Mouse (Mus musculus) heart, embryonic 13.5 days (tissue): ENCODE measurements around the gene Hmgb1. TPM values are rescaled to one million over a fixed set of nuclear protein-coding genes. Genes with fewer than 3 reads are reported as not detected.
A peak's percentile ranks its signal among the peaks of the same experiment; 100 is the strongest.

Experiments
- ATAC-seq: fragments of 200-750 bp; cut with Nextera tagmentation; 2 replicates; pipeline ENCODE4 v1.8.0; 2017; ENCODE audit warnings: moderate TSS enrichment; ENCODE audit not compliant: insufficient number of reproducible peaks, low FRiP score, low TSS enrichment; ENCODE audit errors: extremely low read depth
- H3K27ac ChIP-seq: fragments of 300-500 bp; sonication (generic); replicated peaks from 2 replicates; pipeline ENCODE4 v1.5.1; 2015; ENCODE audit warnings: moderate library complexity, mild to moderate bottlenecking, inconsistent platforms
- H3K27me3 ChIP-seq: fragments of 300-500 bp; sonication (generic); replicated peaks from 2 replicates; pipeline ENCODE4 v1.6.1; 2015; ENCODE audit warnings: mild to moderate bottlenecking, inconsistent platforms
- H3K36me3 ChIP-seq: fragments of 300-500 bp; sonication (generic); 2 replicates; pipeline ENCODE4 v1.6.1; 2015; ENCODE audit warnings: mild to moderate bottlenecking, inconsistent platforms
- H3K4me1 ChIP-seq: fragments of 300-500 bp; sonication (generic); 2 replicates; pipeline ENCODE4 v1.6.1; 2015; ENCODE audit warnings: inconsistent platforms
- H3K4me2 ChIP-seq: fragments of 300-500 bp; sonication (generic); 2 replicates; pipeline ENCODE4 v1.6.1; 2015; ENCODE audit warnings: inconsistent platforms, mild to moderate bottlenecking, moderate library complexity
- H3K4me3 ChIP-seq: fragments of 300-500 bp; sonication (generic); 2 replicates; pipeline ENCODE4 v1.5.1; 2015; ENCODE audit warnings: moderate library complexity, mild to moderate bottlenecking, inconsistent platforms
- H3K9ac ChIP-seq: fragments of 300-500 bp; sonication (generic); 2 replicates; pipeline ENCODE4 v1.6.1; 2015; ENCODE audit warnings: inconsistent platforms, mild to moderate bottlenecking, moderate library complexity
- H3K9me3 ChIP-seq: fragments of 300-500 bp; sonication (generic); 2 replicates; pipeline ENCODE4 v1.6.1; 2016; ENCODE audit warnings: inconsistent platforms
- WGBS: fragments of 180-500 bp; shearing (Covaris S2); methylation state at CpG from one replicate; pipeline ENCODE4 v1.1.7; 2015; ENCODE audit warnings: mixed read lengths; 5-methylcytosine and 5-hydroxymethylcytosine counted together
- polyA plus RNA-seq: library from polyadenylated mRNA; unstranded; fragments of >200 nt; fragmentation: Nextera tagmentation; extraction: Ambion mirVana; gene quantifications from 2 replicates; pipeline ENCODE4 v1.2.1, GENCODE M21; 2015

Gene Hmgb1
- polyA plus RNA-seq, 1 experiment from 2014 or later, result 675 TPM

DNA sequence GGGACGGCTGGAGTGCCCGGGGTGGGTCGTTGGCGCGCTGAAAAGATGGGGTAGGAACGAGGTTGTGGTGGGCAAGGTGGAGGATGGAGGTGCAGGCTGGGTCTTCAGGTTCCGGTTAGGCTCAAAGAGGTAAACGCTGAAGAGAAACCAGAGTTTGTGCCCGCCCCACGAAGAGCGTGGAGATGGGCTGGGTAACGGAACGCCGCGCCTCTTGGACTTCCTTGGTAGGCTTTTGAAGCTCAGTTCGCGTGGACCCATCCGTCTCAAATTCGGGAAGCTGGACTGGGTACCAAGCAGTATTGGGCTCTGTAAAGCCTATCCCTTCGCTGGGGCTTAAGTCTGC, 526 bp upstream of the Hmgb1 start:
- WGBS, result 0% methylated on average over 20 of the region's 20 CpGs
- Histone ChIP-seq H3K9me3 (no peaks in the 10 kb centered on the region), H3K9ac (peak overlapping the region; percentile 94), H3K27ac (peak overlapping the region; percentile 88), H3K4me3 (peak overlapping the region; percentile 87), H3K4me2 (peak overlapping the region; percentile 82), H3K36me3 (peaks cover 26% of the 10 kb centered on the region), H3K4me1 (peaks cover 35% of the 10 kb centered on the region), H3K27me3 (no peaks in the 10 kb centered on the region)
- no peak for ATAC-seq

DNA sequence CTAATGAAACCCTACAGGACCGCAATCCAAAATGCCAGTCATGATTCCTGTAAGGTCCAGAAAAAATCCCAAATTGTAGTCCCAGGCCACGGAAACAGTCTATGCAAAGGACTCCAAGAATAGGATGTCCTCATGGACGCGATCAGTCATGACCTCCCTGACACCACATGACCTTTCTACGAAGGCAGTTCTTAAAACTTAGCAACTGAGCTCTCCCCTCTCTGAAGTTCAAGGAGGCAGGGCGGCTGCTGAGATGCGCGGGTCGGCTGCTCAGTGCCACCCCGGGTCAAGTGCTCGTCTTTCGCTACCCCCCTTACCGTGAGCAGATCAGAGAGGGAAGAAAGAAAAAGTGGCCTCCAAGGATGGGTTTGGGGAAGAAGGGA, 577 bp downstream of the Hmgb1 start:
- Histone ChIP-seq H3K27me3 (no peaks in the 10 kb centered on the region), H3K9me3 (no peaks in the 10 kb centered on the region), H3K4me1 (peaks cover 27% of the 10 kb centered on the region), H3K9ac (peak overlapping the region; percentile 89), H3K27ac (peak overlapping the region; percentile 95), H3K36me3 (peaks cover 15% of the 10 kb centered on the region), H3K4me3 (peak overlapping the region; percentile 62), H3K4me2 (peak overlapping the region; percentile 74)
- under 1% methylated on average over 13 of the region's 13 CpGs for WGBS
- peak; percentile 10; the same call in 1 of the 2 replicates for ATAC-seq

DNA sequence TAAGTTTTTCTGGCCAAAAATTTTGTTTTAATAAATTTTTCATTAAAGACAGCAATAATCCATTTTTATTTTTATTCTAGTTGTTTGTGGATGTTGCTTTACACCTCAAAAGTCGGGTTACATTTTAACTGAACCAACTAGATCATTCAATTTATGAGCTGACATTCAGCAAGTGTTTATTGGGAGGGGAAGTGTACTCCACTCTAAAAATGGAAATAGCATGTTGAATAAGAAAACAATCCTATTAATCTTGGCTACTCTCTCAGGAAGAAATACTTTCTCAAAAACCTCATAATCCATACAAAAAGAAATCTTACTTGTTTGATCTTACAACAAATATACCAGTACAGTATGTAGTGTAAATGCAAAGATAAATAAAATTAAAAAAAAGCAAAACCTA, 1.2 kb downstream of the Hmgb1 start:
- Histone ChIP-seq H3K27ac (peak overlapping the region; percentile 95), H3K4me2 (peak overlapping the region; percentile 74), H3K27me3 (no peaks in the 10 kb centered on the region), H3K4me3 (peak overlapping the region; percentile 62), H3K4me1 (peaks cover 27% of the 10 kb centered on the region), H3K36me3 (peaks cover 11% of the 10 kb centered on the region), H3K9me3 (no peaks in the 10 kb centered on the region), H3K9ac (peak overlapping the region; percentile 89)
- WGBS, result 24% methylated on average over 1 of the region's 1 CpGs
- no peak for ATAC-seq

DNA sequence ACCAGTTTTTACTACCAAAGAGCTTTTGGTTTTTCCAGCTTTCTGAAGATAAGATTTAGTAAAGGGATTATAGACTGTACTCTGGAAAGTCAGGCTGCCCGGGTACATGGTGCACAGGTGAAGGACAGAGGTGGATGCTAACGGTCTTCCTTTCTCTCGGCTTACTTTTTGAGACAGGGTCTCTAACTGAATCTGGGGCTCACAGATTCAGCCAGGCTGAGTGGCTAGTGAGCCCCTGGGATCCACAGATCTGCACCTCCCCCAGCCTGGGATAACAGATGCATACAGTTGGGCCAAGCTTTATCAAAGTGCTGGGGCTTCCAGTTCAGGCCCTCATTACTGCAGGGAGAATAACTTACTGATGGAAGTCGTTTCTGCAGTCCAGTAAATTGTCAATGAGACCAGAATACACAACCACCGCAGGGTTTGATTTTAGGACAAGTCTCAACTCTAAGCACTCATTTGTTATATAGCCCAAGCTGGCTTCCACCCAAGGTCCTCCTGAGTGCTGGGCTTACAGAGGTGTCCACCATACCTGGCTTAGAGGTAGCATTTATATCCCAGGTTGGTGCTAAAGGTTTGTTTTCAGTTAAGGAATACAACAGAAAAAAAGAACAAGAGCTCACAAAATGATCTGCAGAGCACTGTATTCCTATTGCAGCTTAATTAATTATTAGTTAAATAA, 2.0 kb downstream of the Hmgb1 start:
- 71% methylated on average over 5 of the region's 5 CpGs for WGBS
- Histone ChIP-seq H3K36me3 (peaks cover 10% of the 10 kb centered on the region; the same call in 1 of the 2 replicates), H3K9ac (no peak overlapping the region), H3K4me2 (no peak overlapping the region; the same call in 1 of the 2 replicates), H3K27me3 (no peaks in the 10 kb centered on the region), H3K9me3 (no peaks in the 10 kb centered on the region), H3K4me3 (no peak overlapping the region), H3K4me1 (peaks cover 27% of the 10 kb centered on the region), H3K27ac (no peak overlapping the region)
- ATAC-seq, result no peak

DNA sequence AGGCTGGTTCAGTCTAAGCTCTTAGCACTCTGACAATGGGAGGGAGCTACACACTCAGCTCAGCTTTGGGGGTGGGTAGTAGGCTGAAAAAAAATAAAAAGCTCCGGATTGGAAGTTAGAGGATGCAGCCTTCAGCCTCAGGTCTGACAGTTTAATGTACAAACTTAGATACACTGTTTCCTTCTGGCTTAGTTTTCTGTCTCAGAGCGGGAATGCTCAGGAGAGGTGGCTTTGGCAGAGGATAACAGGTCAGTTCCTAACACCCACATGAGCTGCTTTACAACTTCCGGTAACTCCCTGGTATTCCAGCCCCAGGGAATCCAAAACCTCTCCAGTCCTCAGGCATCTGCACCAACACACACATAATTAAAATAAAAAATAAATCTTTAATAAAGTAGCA, 4.5 kb downstream of the Hmgb1 start:
- WGBS, result 72% methylated on average over 3 of the region's 3 CpGs
- Histone ChIP-seq H3K9me3 (no peaks in the 10 kb centered on the region), H3K4me1 (peaks cover 9% of the 10 kb centered on the region), H3K27me3 (no peaks in the 10 kb centered on the region), H3K4me2 (no peak overlapping the region), H3K27ac (no peak overlapping the region), H3K4me3 (no peak overlapping the region), H3K36me3 (no peaks in the 10 kb centered on the region), H3K9ac (0 out of 2 replicates have a peak overlapping the region, but pooled peaks have one; percentile 25)
- ATAC-seq, result no peak

DNA sequence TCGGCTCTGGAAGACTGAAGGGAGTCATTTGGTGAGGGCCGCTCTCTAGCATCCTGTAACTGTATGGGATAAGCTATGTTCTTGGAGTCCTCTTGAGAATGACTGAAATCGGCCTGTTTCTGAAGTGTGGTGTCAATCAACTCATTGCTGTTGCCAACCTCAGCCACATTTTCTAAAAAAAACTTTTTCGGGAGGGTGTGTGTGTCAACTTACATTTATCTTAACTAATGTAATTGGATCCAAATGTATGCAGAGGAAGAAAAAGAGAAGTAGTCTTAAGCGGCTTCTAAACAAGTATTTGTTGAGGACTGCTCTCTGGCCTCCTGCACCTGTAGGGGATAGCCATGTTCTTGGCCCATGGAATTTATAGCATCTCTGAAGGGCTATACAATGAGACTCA, 6.2 kb downstream of the Hmgb1 start:
- Histone ChIP-seq H3K4me3 (no peak overlapping the region), H3K4me1 (peaks cover 8% of the 10 kb centered on the region), H3K9ac (no peak overlapping the region), H3K9me3 (no peaks in the 10 kb centered on the region), H3K36me3 (no peaks in the 10 kb centered on the region), H3K27me3 (no peaks in the 10 kb centered on the region), H3K27ac (no peak overlapping the region), H3K4me2 (no peak overlapping the region)
- no peak for ATAC-seq
- WGBS, result 79% methylated on average over 5 of the region's 5 CpGs

DNA sequence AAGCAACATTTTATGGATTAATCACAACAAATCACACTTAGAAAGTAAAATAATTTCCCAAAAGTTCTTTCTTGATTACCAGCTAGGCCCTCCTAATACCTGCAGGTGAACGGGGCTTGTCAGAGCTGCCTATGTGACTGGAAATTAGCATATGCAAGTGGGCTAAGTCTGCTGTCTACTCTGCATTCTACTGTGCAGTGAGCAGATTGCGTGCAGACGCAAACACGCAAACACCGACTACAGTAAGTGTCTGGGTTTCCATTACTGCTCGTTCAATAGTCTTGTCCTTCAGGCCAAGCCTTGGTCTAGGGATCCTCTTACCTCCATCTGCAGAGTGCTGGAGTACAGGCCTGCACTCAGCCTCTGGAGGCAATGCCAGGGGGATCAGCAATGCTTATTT, 8.6 kb downstream of the Hmgb1 start:
- no peak overlapping the region for H3K4me2 ChIP-seq
- no peaks in the 10 kb centered on the region for H3K9me3 ChIP-seq
- H3K27ac ChIP-seq, result no peak overlapping the region
- WGBS, result 85% methylated on average over 6 of the region's 6 CpGs
- H3K4me1 ChIP-seq, result no peaks in the 10 kb centered on the region
- no peaks in the 10 kb centered on the region for H3K36me3 ChIP-seq
- no peak overlapping the region for H3K4me3 ChIP-seq
- no peak for ATAC-seq
- no peak overlapping the region for H3K9ac ChIP-seq
- no peaks in the 10 kb centered on the region for H3K27me3 ChIP-seq

DNA sequence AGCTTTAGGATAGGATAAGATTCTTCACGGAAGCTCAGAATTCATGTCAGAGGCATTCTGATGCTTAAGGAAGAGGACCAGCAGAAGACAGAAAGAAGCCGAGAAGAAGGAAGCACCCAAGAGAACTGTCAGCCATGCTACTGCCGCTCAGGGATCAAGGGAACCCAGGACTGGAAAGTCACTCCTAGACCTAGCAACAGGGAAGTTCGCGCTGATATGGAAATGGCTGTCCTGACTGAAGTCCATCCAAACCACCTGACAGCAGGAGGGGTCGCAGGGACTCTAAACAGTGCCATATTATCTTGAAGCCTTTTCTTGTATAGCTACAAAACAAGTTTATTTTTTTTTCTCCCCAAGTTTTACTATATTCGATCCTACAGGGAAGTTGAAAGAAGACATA, 9.8 kb downstream of the Hmgb1 start:
- Histone ChIP-seq H3K4me1 (no peaks in the 10 kb centered on the region), H3K27me3 (no peaks in the 10 kb centered on the region), H3K9me3 (no peaks in the 10 kb centered on the region), H3K4me2 (no peak overlapping the region), H3K36me3 (no peaks in the 10 kb centered on the region), H3K9ac (no peak overlapping the region), H3K27ac (no peak overlapping the region), H3K4me3 (no peak overlapping the region)
- ATAC-seq, result no peak
- WGBS, result 78% methylated on average over 7 of the region's 7 CpGs

DNA sequence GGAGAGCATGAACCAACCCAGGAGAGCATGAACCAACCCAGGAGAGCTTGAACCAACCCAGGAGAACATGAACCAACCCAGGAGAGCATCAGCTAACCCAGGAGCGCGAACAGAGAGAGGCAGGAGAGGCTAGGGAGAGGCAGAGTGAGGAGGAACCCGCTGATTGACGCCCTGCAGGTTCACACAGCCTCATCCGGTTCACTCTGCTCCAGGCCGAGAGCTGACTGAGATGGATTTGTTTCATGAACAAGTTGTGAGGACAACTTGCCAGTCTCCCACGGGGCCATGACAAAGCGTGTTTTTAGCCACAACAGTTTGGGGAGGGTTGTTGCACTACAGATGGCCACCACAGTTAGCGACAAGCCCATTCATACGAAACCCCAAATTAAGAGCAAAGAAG, 12.0 kb downstream of the Hmgb1 start:
- no peak for ATAC-seq
- Histone ChIP-seq H3K27ac (no peak overlapping the region), H3K9ac (no peak overlapping the region), H3K4me2 (no peak overlapping the region), H3K9me3 (no peaks in the 10 kb centered on the region), H3K4me3 (no peak overlapping the region), H3K27me3 (no peaks in the 10 kb centered on the region), H3K4me1 (no peaks in the 10 kb centered on the region), H3K36me3 (no peaks in the 10 kb centered on the region)
- 47% methylated on average over 10 of the region's 10 CpGs for WGBS

DNA sequence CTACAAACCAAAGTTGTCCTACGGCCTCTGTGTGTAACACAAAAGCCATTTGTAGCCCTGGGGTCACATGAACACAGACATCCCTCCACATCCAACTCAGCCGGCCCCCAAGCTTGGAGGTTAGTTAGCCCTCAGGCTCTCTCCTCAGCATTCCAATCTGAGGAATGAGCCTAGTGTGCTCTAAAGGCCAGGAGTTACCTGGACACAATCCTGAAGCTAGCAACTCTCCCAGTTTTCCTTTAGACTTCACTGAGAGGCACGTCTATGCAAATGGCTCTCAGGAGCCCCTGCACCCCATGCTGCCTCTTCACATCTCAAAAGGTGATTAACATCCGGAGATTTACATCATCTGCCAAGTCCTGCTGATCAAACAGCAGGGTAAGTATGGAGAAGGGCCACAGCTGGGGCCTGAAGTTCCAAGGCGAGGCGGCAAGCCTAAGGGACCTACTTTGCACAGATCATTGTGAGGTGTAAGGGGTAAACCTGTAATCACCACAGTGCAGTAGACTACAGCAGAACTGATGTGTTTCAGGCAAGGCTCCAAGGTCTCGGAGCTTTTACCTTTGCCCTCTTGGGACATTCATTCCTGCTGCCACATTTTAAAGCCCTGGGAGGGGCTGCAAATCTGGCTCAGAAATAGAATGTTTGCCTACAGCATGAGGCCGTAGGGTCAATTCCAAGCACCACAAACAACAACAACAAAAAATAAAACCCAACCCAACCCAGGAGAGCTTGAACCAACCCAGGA, 13.3 kb downstream of the Hmgb1 start:
- no peak overlapping the region for H3K9ac ChIP-seq
- WGBS, result 56% methylated on average over 8 of the region's 8 CpGs
- no peak overlapping the region for H3K4me3 ChIP-seq
- H3K27me3 ChIP-seq, result no peaks in the 10 kb centered on the region
- H3K4me2 ChIP-seq, result no peak overlapping the region
- no peak overlapping the region for H3K27ac ChIP-seq
- no peaks in the 10 kb centered on the region for H3K36me3 ChIP-seq
- no peak for ATAC-seq
- no peaks in the 10 kb centered on the region for H3K9me3 ChIP-seq
- no peaks in the 10 kb centered on the region for H3K4me1 ChIP-seq

DNA sequence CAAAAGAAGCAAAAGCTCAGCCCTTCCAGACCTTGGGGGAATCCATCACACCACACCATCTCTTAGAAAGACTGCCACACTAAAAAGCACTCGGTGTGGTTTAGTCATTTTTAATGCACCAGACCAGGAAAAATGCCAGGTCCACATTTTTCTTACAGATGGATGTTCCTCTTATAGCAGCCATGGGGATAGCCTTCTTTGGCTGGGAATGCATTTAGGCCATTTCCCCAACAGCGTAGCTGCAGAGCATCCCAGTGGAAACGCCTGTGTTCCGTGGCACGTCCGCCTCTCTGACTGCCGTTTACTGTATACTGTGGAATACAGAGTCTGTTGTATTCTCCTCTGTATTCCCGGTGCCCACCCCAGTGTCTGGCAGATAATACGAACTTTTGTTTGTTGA, 15.5 kb downstream of the Hmgb1 start:
- 74% methylated on average over 9 of the region's 9 CpGs for WGBS
- Histone ChIP-seq H3K9me3 (no peaks in the 10 kb centered on the region), H3K9ac (no peak overlapping the region), H3K36me3 (no peaks in the 10 kb centered on the region), H3K4me2 (no peak overlapping the region), H3K4me1 (no peaks in the 10 kb centered on the region), H3K4me3 (no peak overlapping the region), H3K27me3 (no peaks in the 10 kb centered on the region), H3K27ac (no peak overlapping the region)
- ATAC-seq, result no peak

DNA sequence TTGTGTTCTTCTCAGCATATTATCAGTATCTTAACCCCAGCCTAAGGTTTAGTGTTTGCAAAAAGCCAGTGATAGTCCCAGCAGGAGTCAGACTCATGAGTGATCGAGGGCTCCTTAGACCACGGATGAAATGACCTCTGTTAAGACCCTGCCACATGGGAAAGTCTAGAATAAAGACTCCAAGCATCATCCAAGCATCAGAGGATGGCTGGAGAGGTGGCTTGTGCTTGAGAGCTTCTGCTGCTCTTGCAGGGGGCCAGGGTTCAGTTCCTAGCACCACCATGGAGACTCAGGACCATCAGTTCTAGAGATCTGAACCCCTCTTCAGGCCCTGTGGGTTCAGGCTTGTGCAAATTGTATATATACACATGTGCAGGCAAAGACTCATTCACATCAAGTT, 16.2 kb downstream of the Hmgb1 start:
- H3K9ac ChIP-seq, result no peak overlapping the region
- H3K4me1 ChIP-seq, result no peaks in the 10 kb centered on the region
- no peaks in the 10 kb centered on the region for H3K9me3 ChIP-seq
- H3K27me3 ChIP-seq, result no peaks in the 10 kb centered on the region
- ATAC-seq, result no peak
- no peaks in the 10 kb centered on the region for H3K36me3 ChIP-seq
- 79% methylated on average over 2 of the region's 2 CpGs for WGBS
- no peak overlapping the region for H3K4me2 ChIP-seq
- H3K27ac ChIP-seq, result no peak overlapping the region
- no peak overlapping the region for H3K4me3 ChIP-seq
